Mouse (Mus musculus) monocyte, adult 5-6 weeks (primary cell): ENCODE measurements around the gene Ifnk. TPM values are rescaled to one million over a fixed set of nuclear protein-coding genes. Genes with fewer than 3 reads are reported as not detected.

Experiments used
- ATAC-seq: fragments of 153-309, 156-312 bp; replicated peaks from 2 replicates; pipeline ENCODE4 v1.8.0; 2017; ENCODE audit warnings: mild to moderate bottlenecking; ENCODE audit not compliant: low TSS enrichment, insufficient number of reproducible peaks, severe bottlenecking, poor library complexity, low FRiP score
- total RNA-seq: library from RNA; stranded (forward); fragments of 200-1000, 200-491, 200-594 nt; gene quantifications from 3 replicates; pipeline ENCODE4 v1.2.3, GENCODE M21; 2017

Gene Ifnk
- total RNA-seq, 1 experiment from 2014 or later: not detected

- ATAC-seq: no peak
Measured at GRCm38 (mm10) chr4:35169571-35170125, 17.8 kb downstream of the Ifnk start.

- ATAC-seq: no peak
Measured at GRCm38 (mm10) chr4:35172471-35172870, 20.6 kb downstream of the Ifnk start.

GRCm38 (mm10) chr4:35173551-35173950 is 21.7 kb downstream of the Ifnk start:
- ATAC-seq: no peak

- ATAC-seq: no peak
Measured at GRCm38 (mm10) chr4:35175566-35175965, 23.7 kb downstream of the Ifnk start.

GRCm38 (mm10) chr4:35177926-35178645 is 26.2 kb downstream of the Ifnk start:
- no peak for ATAC-seq

GRCm38 (mm10) chr4:35187617-35188326 is 35.9 kb downstream of the Ifnk start:
- ATAC-seq: no peak

- ATAC-seq: no peak
Measured at GRCm38 (mm10) chr4:35189794-35190193, 37.9 kb downstream of the Ifnk start.

GRCm38 (mm10) chr4:35192725-35193124 is 40.9 kb downstream of the Ifnk start:
- ATAC-seq: no peak

GRCm38 (mm10) chr4:35201700-35202099 is 49.8 kb downstream of the Ifnk start:
- no peak for ATAC-seq

Other genes with a start within 250 kb of the Ifnk start
- 9.4 to 22.8 TPM (median 14.8 TPM) in 3 replicates for gene Mob3b, start 5.4 kb downstream of the Ifnk start, total RNA-seq
- gene C9orf72, start 74.1 kb downstream of the Ifnk start, total RNA-seq: 30.2 to 61.0 TPM (median 53.0 TPM) in 3 replicates